Mouse (Mus musculus) C2C12 (cell line): Measurements from ENCODE around the gene Tnr.

Source experiments
- CTCF ChIP-seq: IDR thresholded peaks from one replicate; pipeline ENCODE4 v1.5.1; 2011; ENCODE audit not compliant: control insufficient read depth, insufficient read depth, insufficient read length
- MAX ChIP-seq: IDR thresholded peaks from one replicate; pipeline ENCODE4 v1.6.1; 2011; ENCODE audit warnings: mild to moderate bottlenecking, control low read depth
- MYOD1 ChIP-seq: IDR thresholded peaks from one replicate; pipeline ENCODE4 v1.6.1; 2011; ENCODE audit warnings: low read depth; ENCODE audit not compliant: control insufficient read depth, insufficient read length
- MYOG ChIP-seq: IDR thresholded peaks from one replicate; pipeline ENCODE4 v1.6.1; 2011; ENCODE audit not compliant: control insufficient read depth, insufficient read length; ENCODE audit errors: extremely low read depth
- USF1 ChIP-seq: IDR thresholded peaks from one replicate; pipeline ENCODE4 v1.6.1; 2011; ENCODE audit warnings: low read depth, mild to moderate bottlenecking, control low read depth, moderate library complexity

DNA sequence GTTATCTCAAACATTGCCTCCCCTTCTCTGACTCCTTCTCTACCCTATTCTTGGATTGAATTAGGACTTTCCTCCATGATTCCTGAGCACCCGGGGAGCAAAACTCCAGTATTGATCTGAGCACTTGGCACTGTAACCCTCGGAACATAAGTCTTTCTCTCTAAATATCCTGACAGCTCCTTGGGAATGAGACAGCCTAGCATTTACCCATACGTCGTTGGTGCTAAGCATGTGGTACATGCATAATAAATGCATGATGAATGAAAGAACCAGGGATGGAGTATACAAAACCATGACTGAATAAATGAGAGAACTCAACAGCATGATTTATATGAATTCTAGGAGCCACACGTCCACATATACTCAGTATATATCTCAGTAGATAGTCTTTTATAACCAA lies 226.8 kb downstream of the Tnr start:
- TF ChIP-seq CTCF (no peak), MYOD1 (no peak), USF1 (no peak), MAX (no peak), MYOG (no peak)
